Mouse (Mus musculus) lung, embryonic 16.5 days (tissue): ENCODE data around the gene Cd300lf. TPM values are rescaled to one million over a fixed set of nuclear protein-coding genes. Genes with fewer than 3 reads are reported as not detected.
A peak's percentile ranks its signal among the peaks of the same experiment; 100 is the strongest.

ENCODE experiments used
- ATAC-seq: fragments of 200-750 bp; cut with Nextera tagmentation; 2 replicates; pipeline ENCODE4 v1.8.0; 2017; ENCODE audit warnings: low read depth, mild to moderate bottlenecking, moderate library complexity
- H3K27ac ChIP-seq: fragments of 300-500 bp; sonication (generic); 2 replicates; pipeline ENCODE4 v1.5.1; 2014; ENCODE audit warnings: mild to moderate bottlenecking, control low read depth, low read length
- H3K27me3 ChIP-seq: fragments of 300-500 bp; sonication (generic); 2 replicates; pipeline ENCODE4 v1.6.1; 2014; ENCODE audit warnings: low read depth, low read length, mixed read lengths; ENCODE audit not compliant: control insufficient read depth, insufficient read depth
- H3K36me3 ChIP-seq: fragments of 300-500 bp; sonication (generic); 2 replicates; pipeline ENCODE4 v1.6.1; 2014; ENCODE audit warnings: low read length; ENCODE audit not compliant: control insufficient read depth, insufficient read depth
- H3K4me1 ChIP-seq: fragments of 300-500 bp; sonication (generic); replicated peaks from 2 replicates; pipeline ENCODE4 v1.6.1; 2014; ENCODE audit warnings: low read length, mixed read lengths; ENCODE audit not compliant: control insufficient read depth, insufficient read depth
- H3K4me2 ChIP-seq: fragments of 300-500 bp; sonication (generic); 2 replicates; pipeline ENCODE4 v1.6.1; 2014; ENCODE audit warnings: low read depth, low read length, control low read depth
- H3K4me3 ChIP-seq: fragments of 300-500 bp; sonication (generic); 2 replicates; pipeline ENCODE4 v1.5.1; 2014; ENCODE audit warnings: mild to moderate bottlenecking, low read length, control low read depth
- H3K9ac ChIP-seq: fragments of 300-500 bp; sonication (generic); 2 replicates; pipeline ENCODE4 v1.6.1; 2014; ENCODE audit warnings: low read length, control low read depth
- H3K9me3 ChIP-seq: fragments of 300-500 bp; sonication (generic); 2 replicates; pipeline ENCODE4 v1.6.1; 2016; ENCODE audit warnings: low read length; ENCODE audit not compliant: control insufficient read depth
- WGBS: fragments of 180-500 bp; shearing (Covaris S2); extraction: QIAGEN DNeasy Blood & Tissue Kit; methylation state at CpG from one replicate; pipeline ENCODE4 v1.1.7; 2014; 5-methylcytosine and 5-hydroxymethylcytosine counted together
- polyA plus RNA-seq: library from polyadenylated mRNA; unstranded; fragments of >200 nt; fragmentation: Nextera tagmentation; extraction: Ambion mirVana; gene quantifications from 2 replicates; pipeline ENCODE4 v1.2.1, GENCODE M21; 2015

Cd300lf gene
- polyA plus RNA-seq, 1 experiment from 2014 or later, result 3.1 TPM

- H3K4me2 ChIP-seq, result peak overlapping the region; percentile 33; the same call in 1 of the 2 replicates
- no peaks in the 10 kb centered on the region for H3K36me3 ChIP-seq
- H3K4me3 ChIP-seq, result no peak overlapping the region
- H3K27me3 ChIP-seq, result 0 out of 2 replicates have a peak, but pooled peaks cover 2% of the 10 kb centered on the region
- 42% methylated on average over 4 of the region's 4 CpGs for WGBS
- ATAC-seq, result peak; percentile 38
- no peak overlapping the region for H3K9ac ChIP-seq
- no peaks in the 10 kb centered on the region for H3K9me3 ChIP-seq
- peak overlapping the region; percentile 71 for H3K27ac ChIP-seq
- H3K4me1 ChIP-seq, result peaks cover 41% of the 10 kb centered on the region
Measured at GRCm38 (mm10) chr11:115172825-115173287, 39.1 kb upstream of the Cd300lf start.

DNA sequence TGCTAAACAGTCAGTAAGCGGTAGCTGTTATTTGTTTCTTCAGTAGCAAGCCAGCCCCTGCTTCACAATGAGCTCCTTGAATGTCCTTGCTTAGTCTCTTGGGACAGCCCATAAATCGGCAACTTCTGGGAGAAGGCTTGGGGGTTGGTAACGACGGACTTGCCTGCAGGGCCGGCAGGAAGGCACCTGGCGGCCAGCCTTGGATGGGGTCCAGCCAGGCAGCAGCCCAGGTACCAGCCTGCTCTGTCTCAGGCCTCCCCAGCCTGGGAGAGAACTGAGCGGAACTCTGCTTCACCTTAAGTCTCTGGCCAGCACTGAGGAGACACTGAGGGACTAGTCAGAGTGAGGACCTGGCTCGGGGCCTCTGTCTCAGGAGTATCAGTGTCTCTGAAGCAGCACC is 37.3 kb upstream of the Cd300lf start:
- H3K9ac ChIP-seq, result no peak overlapping the region
- ATAC-seq, result no peak
- no peak overlapping the region for H3K4me3 ChIP-seq
- H3K27ac ChIP-seq, result no peak overlapping the region
- WGBS, result 36% methylated on average over 8 of the region's 8 CpGs
- H3K36me3 ChIP-seq, result no peaks in the 10 kb centered on the region
- H3K4me2 ChIP-seq, result no peak overlapping the region
- no peaks in the 10 kb centered on the region for H3K9me3 ChIP-seq
- 0 out of 2 replicates have a peak, but pooled peaks cover 2% of the 10 kb centered on the region for H3K27me3 ChIP-seq
- peaks cover 29% of the 10 kb centered on the region for H3K4me1 ChIP-seq

- ATAC-seq, result no peak
- H3K4me2 ChIP-seq, result no peak overlapping the region
- 80% methylated on average over 4 of the region's 4 CpGs for WGBS
- H3K9ac ChIP-seq, result no peak overlapping the region
- peaks cover 9% of the 10 kb centered on the region for H3K27me3 ChIP-seq
- H3K27ac ChIP-seq, result no peak overlapping the region
- no peak overlapping the region for H3K4me3 ChIP-seq
- H3K9me3 ChIP-seq, result no peaks in the 10 kb centered on the region
- peaks cover 29% of the 10 kb centered on the region for H3K4me1 ChIP-seq
- no peaks in the 10 kb centered on the region for H3K36me3 ChIP-seq
Measured at GRCm38 (mm10) chr11:115169430-115169829, 35.6 kb upstream of the Cd300lf start.

DNA sequence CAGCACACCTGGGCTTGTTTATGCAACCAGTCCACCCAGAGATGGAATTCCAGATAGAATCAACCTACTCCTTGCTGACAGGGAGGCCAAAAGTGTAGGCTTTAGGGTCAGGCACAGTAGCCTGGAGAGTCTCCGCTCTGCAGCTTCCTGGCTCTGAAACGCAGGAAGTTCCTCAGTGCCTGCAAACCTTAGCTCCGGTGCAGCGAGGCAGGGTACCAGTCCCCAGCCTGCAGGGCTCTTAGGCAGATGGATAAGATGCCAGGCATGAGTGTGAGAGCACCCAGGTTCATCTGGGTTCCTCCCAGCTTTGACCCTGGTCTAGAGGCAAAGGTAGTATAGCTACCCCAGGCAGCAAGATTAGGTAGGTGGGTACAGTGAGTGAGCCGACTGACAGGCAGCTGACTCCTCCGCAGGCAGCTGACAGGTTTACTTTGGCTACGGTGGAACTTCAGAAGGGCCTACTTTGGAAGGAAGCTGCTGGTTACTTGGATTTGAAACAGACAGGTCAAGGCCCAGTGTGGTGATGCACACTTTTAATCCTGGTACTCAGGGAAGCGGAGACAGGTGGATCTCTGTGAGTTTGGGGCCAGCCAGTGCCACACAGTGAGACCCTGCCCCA is 33.9 kb upstream of the Cd300lf start:
- whole genome bisulfite sequencing, result 77% methylated on average over 8 of the region's 8 CpGs
- Histone ChIP-seq H3K9me3 (no peaks in the 10 kb centered on the region), H3K36me3 (no peaks in the 10 kb centered on the region), H3K9ac (no peak overlapping the region), H3K27ac (no peak overlapping the region), H3K4me1 (peaks cover 21% of the 10 kb centered on the region), H3K4me2 (no peak overlapping the region), H3K27me3 (peaks cover 12% of the 10 kb centered on the region), H3K4me3 (no peak overlapping the region)
- no peak for ATAC-seq

- Histone ChIP-seq H3K4me1 (peaks cover 21% of the 10 kb centered on the region), H3K9me3 (no peaks in the 10 kb centered on the region), H3K9ac (no peak overlapping the region), H3K27ac (no peak overlapping the region), H3K27me3 (peaks cover 12% of the 10 kb centered on the region), H3K36me3 (no peaks in the 10 kb centered on the region), H3K4me3 (no peak overlapping the region), H3K4me2 (no peak overlapping the region)
- ATAC-seq, result no peak
- WGBS, result 74% methylated on average over 3 of the region's 3 CpGs
Measured at GRCm38 (mm10) chr11:115166776-115167175, 33.0 kb upstream of the Cd300lf start.

- Histone ChIP-seq H3K9ac (peak overlapping the region; percentile 71), H3K36me3 (no peaks in the 10 kb centered on the region), H3K4me2 (peak overlapping the region; percentile 88), H3K4me3 (peak overlapping the region; percentile 76), H3K9me3 (no peaks in the 10 kb centered on the region), H3K27ac (no peak overlapping the region), H3K27me3 (peaks cover 12% of the 10 kb centered on the region), H3K4me1 (peaks cover 21% of the 10 kb centered on the region)
- 1% methylated on average over 9 of the region's 9 CpGs for WGBS
- ATAC-seq, result no peak
Measured at GRCm38 (mm10) chr11:115164976-115165374, 31.2 kb upstream of the Cd300lf start.

DNA sequence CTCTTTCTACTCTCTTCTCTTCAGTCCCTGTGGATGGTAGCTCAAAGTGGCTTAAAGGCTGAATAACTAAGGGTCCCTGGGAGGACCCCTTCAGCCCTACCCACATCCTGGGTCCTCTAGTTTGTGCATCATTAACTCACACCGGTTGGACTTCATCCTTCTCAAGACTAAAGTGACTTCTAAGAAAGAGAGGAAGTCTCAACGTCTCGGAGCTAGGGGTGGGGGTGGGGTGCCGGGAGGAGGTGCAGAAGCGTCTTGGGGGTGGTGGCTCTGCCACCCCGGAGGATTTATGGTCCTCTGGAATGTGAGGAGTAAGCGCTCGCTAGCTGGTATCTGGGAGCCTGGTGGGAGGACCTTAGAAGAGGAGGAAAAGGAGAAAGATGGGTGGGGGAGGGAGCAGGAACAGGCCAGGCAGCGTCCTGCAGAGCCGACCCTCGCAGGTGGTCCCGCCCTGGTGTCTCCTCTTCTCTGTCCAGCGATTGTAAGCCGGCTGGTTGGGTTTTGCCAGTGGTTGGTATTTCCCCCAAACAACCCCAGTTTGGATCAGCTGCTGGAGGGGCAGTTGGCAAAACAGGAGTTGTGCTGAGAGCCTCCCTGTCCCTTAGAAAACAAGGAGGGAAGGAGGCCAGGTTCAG is 30.7 kb upstream of the Cd300lf start:
- Histone ChIP-seq H3K4me3 (peak overlapping the region; percentile 76), H3K9ac (peak overlapping the region; percentile 71), H3K9me3 (no peaks in the 10 kb centered on the region), H3K4me1 (peaks cover 21% of the 10 kb centered on the region), H3K36me3 (no peaks in the 10 kb centered on the region), H3K4me2 (peak overlapping the region; percentile 88), H3K27ac (no peak overlapping the region), H3K27me3 (peaks cover 12% of the 10 kb centered on the region)
- WGBS, result 1% methylated on average over 14 of the region's 14 CpGs
- no peak for ATAC-seq

DNA sequence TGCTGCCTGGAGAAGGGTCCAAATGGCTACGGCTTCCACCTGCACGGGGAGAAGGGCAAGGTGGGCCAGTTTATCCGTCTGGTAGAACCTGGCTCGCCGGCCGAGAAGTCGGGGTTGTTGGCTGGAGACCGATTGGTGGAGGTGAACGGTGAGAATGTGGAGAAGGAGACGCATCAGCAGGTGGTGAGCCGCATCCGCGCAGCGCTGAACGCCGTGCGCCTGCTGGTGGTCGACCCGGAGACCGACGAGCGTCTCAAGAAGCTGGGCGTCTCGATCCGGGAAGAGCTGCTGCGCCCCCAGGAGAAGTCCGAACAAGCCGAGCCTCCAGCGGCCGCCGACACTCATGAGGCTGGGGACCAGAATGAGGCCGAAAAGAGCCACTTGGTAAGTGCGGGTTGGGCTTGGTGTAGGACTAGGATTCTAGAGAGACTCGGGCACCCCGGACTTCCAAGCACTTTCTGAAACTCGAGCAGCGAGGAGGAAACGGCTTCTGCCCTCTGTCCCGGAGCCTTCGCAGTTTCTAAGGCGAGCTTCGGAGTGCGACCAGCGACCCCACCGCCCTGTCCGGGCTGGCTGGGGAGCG is 29.9 kb upstream of the Cd300lf start:
- peak overlapping the region; percentile 76 for H3K4me3 ChIP-seq
- H3K9ac ChIP-seq, result peak overlapping the region; percentile 71
- 0% methylated on average over 45 of the region's 47 CpGs for WGBS
- no peaks in the 10 kb centered on the region for H3K36me3 ChIP-seq
- H3K9me3 ChIP-seq, result no peaks in the 10 kb centered on the region
- H3K4me1 ChIP-seq, result peaks cover 22% of the 10 kb centered on the region
- ATAC-seq, result peak; percentile 21
- peak overlapping the region; percentile 88 for H3K4me2 ChIP-seq
- H3K27me3 ChIP-seq, result peaks cover 12% of the 10 kb centered on the region
- H3K27ac ChIP-seq, result peak overlapping the region; percentile 71

- peak within 1 kb of the TSS; percentile 76 for H3K4me3 ChIP-seq
- peaks cover 29% of the 10 kb centered on the region for H3K4me1 ChIP-seq
- peak within 1 kb of the TSS; percentile 71 for H3K9ac ChIP-seq
- peaks cover 12% of the 10 kb centered on the region for H3K27me3 ChIP-seq
- WGBS, result 0% methylated on average over 47 of the region's 47 CpGs
- ATAC-seq, result peak; percentile 96
- H3K27ac ChIP-seq, result peak within 1 kb of the TSS; percentile 80
- no peaks in the 10 kb centered on the region for H3K36me3 ChIP-seq
- no peaks in the 10 kb centered on the region for H3K9me3 ChIP-seq
- H3K4me2 ChIP-seq, result peak within 1 kb of the TSS; percentile 88
Measured at GRCm38 (mm10) chr11:115162832-115163480, 29.2 kb upstream of the Cd300lf start, which contains the start of gene Slc9a3r1. Gene Slc9a3r1 (plus strand): TSS chr11:115163341.
